Mouse (Mus musculus) heart, adult 11 months (tissue): Measurements from ENCODE around the gene Tlcd1.
A peak's percentile ranks its signal among the peaks of the same experiment; 100 is the strongest.

Experiments used
- DNase-seq: peaks from one replicate; pipeline ENCODE4 v3.0.0; 2022

Gene Tlcd1

DNA sequence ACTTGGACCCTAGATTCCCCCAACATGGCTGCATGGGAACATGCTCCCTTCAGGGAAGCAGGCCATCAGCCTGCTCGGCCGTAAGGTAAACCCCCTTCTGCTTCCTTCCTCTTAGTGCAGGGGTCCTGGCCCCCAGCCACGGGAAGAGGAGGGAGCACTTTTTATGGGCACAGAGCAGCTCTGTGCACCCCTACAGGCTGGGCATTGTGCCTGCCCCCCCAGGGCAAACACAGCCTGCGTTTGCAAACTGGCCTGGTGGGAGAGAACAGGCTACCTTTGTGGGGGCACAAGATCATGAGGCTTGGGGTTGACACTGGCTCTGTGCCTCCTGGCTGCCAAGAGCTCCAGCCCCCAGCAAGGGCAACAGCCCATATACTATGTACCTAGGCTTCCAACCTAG, 14.5 kb upstream of the Tlcd1 start:
- DNase-seq, result peak; percentile 89

DNA sequence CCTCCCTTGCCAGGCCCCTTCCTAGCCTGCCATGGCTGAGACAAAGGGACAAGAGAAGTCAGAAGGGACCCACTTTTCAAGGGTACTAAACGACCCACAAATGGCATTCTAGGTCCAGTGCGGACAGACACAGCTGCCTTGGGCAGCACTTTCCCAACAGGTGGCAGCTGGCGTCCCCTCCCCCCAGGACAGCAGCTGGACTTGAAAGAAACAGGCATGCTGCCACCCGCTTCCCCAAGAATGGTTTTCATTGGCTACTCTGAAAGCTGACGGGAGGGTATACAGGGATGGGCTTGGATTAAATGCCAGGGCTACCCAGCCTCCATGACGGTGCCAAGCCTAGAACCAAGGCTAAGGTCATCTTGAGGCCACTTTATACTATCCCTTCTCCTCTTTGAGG, 14.0 kb upstream of the Tlcd1 start:
- peak; percentile 91 for DNase-seq

DNA sequence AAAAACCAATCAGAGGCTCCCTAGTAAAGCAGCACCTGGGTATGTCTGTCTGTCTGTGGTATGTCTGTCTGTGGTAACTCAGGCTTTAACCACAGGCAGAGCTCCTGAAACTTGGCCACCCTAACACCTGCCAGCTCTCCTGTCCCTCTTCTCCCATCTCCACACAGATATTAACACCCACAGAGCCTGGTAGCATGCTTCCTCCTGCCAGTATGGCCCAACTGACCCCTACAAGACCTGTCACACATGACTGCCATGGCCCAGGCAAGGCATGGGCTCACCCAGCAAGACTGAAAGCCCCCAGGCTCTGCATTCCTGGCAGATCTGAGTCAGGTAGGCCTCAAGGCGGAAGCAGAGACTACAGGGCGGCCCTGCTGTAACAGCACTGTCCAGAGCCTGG, 13.5 kb upstream of the Tlcd1 start:
- peak; percentile 94 for DNase-seq

DNA sequence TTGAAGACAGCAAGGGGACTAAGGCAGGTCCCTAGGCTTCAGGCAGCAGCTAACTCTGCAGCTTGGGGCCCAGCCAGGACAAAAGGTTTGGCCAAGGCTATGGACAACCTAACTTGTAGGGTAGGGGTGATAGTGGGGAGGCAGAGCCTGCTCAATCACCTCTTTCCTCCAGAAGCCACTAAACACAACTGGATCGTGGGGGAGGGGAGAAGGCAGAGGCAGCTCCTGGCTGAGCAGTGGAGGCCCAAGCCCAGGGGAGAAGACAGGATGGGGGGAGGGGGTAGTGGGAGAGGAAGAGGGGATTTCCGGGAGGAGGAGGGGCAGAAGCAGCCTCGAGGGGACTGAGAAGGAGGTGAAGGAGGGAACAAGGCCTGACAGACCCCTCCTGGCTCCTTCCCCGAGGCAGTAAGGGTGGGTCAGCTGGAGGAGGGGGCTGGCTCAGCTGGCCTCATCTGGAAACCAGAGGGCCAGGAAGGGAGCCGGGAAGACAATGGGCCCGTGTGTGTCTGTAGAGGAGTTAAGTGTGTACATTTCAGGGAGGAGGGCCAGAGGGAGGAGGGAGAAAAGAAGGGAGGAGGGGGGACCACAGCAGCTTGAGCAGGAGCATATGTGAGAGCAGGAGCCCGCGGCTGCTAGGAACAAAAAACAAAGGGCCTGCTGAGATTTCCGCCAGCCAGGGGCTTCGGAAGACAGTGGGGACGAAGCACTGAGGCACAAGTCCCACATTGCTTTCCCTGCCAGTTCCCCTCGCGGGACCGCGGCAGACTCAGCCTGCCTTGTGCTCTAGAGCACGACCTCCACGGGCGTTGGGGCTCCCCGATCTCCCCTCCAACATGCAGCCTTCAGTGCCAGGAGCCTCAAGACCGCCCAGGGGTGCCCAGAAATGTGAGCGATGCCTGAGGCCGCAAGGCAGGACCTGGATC, 12.6 kb upstream of the Tlcd1 start:
- peak; percentile 98 for DNase-seq

DNA sequence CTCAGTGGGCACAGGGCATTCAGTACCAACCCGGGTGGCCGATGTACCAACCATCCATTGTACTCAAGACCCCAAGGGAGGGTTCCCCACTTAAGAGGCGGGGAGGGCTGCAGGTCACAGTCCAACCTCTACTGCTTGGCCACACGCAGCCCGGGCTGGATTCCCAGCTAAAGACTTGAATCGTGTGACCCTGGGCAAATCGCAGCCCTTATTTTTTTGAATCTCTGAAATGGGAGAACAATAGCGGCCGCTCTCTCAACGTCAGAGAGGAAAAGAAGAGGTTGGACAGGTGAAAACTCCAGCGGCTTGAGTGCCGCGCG, 11.9 kb upstream of the Tlcd1 start:
- DNase-seq, result peak; percentile 94

DNA sequence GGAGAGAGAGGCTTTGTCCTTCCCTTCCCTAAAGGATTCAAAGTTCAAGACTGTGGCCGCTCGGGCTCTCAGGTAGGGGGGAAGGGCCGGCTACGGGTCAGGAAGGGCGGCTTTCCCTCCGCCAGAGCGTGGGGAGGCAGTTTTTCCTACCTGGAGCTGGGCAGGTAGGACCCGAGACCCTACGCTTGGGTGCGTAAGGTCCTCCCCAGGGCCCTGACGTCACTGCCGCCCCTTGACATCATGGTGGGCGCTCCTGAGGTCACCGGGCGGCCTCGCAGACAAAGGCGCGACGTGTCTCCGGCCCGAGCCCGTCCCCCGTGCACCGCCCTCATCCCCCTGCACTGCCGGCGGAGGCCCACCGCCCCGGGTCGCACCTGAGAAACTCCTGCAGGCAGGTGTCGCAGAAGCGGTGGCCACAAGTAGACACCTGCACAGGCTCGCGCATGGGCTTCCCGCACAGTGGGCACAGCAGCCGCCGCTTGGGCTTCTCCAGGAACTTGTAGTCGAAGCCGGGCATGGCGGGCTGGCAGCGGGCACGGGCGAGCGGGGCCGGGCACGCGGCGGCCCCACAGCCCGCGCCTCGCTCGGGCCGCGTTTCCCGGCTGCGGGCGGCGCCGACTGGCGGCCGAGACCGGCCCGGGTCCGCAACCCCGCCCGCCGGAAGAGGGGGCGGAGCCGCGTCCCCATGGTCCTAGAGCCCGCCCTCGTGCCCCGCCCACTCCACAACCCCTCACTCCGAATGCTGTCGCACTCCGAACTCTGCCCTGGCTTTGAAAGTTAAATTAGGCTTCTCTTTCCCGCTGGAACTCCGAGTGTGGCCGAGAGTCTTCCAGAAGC, 11.4 kb upstream of the Tlcd1 start, which contains the start of gene Traf4:
Gene Traf4, minus strand, starts transcription at position 666 of the 837 bp plus-strand sequence.
- peak; percentile 99 for DNase-seq

DNA sequence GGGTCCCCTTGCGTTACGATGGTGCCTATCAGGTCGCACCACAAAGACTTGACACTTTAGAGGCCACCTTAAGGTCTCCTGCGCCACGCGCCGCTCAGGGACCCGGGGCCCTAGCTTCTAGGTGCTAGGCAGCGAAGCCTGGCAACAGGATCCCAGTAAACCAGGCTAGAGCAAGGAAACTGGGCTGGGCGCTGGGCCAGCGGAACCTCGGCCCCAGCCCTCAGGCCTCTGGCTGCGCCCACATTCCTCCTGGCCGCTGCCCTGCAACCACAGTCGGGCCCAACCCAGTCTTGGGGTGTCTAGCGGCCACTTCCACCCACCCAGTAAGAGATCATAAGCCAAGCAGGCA, 10.8 kb upstream of the Tlcd1 start:
- no peak for DNase-seq

DNA sequence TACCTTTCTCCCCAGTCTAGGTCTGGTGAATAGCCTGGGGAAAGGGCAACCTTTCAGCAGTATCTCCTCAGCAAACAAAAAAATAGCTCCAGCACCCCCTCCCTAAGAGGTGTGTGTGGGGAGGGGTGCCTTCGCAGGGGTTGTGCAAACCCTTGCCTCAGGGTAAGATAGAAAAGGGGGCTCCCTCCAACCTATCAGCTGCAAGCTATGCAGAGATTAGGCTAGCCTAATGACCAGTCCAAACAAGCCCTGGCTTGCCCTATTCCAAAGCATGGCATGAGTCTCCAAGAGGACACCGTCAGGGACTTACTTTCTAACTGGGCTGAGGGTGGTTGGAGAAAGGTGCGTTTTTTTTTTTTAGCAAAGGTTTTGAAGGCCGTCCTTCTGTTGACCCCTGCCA, 10.3 kb upstream of the Tlcd1 start:
- peak; percentile 85 for DNase-seq

DNA sequence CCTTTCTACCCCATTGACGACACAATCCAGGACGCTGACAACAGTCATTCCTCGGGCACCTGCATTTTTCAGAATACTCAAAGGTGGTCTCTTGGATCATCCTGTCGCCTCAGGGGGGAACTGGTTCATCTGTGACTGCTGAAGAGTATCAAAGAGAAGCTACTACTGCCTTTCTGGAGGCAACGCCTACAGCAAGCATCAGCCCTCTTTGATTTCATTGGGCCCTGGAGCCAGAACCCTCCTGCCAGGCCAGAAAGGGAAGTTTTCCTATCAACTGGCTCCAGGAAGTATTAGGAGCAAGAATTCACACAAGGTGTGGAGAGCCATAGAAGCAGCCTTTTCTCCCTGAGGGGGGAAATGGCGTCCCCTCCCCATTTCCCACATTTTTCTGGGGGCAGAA, 9.9 kb upstream of the Tlcd1 start:
- DNase-seq, result no peak

DNA sequence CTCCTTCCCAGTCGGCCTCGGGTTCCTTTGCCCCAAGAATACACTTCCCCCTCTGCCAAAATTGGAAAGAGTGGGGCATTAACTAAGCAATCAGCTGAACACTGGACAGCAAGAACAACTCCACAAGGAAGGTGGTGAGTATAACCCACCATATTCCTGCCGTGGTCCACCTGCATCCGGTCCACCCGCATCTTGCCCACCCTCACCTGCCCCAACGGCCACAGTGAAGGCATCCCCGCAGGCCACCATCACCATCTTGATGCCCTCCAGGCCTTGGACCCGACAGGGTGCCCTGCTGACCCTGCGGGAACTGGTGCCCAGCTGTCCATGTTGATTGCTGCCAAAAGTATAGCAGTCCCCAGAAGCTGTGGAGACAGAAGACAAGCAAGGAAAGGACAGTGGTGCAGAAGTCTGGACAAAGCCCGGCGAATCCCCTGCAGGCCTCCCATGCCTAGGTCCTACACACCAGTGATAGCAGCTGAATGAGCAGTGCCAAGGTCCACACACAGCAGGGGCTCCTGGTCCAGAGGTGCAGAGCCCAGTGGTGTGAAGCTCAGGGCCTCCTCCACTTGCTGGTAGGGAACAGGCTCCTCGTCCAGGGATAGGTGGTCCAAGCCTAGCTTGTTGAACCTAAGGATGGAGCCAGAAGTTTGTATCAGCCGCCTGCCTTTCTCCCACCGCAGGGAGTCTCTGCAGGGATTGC, 9.1 kb upstream of the Tlcd1 start:
- DNase-seq, result peak; percentile 88

DNA sequence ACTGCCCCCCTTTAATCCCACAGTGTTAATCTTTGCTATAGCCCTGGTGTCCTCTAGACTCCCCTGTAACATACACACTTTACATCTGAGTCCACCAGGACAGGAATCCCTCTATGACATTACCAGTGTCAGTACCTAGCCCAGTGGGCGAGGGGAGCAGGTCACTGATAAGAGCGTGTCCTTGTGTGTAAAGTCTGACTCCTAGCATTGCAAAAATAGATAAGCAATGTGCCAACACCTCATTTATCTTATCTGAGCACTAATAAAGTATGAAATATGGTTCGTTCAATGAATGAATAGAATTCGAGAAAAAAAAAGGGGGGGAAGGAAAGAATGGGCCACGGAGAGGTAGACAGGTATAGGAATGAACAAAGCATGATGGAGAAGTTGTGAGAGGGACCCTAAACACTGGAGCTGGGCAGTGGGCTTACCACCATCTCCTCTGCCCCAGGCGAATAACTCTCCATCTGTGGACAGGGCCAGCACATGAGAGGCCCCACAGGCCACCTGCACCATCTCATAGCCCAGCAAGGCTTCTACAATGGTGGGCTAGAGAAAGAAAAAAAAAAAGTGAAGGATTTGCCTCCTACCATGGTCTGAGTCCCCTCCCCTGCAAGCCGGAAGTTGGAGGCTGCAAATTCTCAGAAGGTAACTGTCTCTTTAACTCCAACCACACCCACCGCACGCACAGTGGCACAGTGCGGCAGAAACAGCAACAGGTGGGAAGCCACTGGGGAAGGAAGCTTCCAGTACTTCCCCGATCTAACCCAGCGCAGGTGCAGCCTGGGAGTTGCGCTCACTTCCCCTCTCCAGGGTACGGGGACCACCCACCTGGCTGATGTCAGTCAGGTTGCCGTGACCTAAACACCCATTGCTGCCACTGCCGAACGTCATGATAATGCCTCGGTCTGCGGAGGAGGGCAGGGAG, 7.7 kb upstream of the Tlcd1 start:
- DNase-seq, result no peak

DNA sequence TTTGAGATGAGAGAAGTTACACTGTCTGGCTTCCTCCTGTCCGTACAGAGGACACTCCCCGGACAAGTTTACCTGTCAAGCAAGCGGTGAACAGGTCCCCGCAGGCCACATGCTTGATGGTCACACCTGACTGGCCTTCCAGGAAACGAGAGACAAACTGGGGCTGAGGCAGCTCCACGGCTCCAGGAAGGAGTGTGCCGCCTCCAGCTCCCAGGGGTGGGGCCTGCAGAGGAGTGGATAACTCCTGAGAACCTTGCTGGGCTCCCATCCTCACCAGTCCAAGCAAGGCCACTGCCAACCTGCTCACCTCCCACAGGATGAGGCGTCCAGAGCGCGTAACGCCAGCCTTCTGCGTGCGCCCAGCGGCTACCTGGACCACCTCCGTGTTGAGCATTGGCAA, 6.2 kb upstream of the Tlcd1 start:
- DNase-seq, result peak; percentile 87

DNA sequence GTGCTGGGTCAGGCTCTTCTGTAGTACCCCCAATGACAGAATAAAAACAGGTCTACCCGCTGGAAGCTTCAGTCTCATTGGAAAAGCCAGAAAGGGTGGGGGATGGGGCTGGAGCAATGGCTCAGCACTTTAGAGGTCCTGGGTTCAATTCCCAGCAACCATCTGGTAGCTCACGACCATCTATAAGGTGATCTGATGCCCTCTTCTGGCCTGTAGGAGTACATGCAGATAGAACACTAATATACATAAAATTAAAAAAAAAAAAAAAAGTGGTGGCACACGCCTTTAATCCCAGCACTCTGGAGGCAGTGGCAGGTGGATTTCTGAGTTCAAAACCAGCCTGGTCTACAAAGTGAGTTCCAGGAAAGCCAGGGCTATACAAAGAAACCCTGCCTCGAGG, 5.2 kb upstream of the Tlcd1 start:
- DNase-seq, result no peak

DNA sequence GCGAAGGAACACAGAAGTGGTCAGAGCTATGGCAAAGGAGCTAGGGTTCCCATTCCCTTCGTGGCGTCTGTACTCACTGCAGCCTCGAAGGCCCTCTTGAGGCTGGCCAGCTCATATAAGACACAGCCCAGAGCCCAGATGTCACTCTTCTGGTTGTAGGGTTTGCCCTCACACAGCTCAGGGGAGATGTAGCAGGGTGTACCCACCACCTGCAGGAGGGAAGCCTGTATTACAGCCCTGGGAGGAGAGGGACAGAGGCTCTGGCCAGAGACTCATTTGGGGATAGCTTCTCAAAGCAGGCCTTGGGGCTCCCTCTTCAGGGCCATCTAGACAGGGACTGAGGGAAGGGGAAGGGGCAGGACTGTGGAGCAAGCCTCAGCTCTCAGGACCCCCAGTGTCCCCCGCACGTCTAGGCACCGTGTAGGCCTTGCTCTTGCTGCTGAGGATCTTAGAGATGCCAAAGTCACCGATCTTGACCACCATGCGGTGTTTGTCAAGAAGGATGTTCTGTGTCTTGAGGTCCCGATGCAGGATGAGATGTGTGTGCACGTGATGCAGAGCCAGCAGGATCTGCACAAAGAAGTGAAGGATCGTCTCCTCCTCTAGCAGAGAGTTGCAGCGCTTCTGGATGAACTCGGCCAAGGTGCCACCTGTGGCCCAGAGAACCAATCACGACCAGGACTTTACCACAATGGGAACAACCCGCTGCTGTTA, 4.3 kb upstream of the Tlcd1 start:
- DNase-seq, result peak; percentile 87

DNA sequence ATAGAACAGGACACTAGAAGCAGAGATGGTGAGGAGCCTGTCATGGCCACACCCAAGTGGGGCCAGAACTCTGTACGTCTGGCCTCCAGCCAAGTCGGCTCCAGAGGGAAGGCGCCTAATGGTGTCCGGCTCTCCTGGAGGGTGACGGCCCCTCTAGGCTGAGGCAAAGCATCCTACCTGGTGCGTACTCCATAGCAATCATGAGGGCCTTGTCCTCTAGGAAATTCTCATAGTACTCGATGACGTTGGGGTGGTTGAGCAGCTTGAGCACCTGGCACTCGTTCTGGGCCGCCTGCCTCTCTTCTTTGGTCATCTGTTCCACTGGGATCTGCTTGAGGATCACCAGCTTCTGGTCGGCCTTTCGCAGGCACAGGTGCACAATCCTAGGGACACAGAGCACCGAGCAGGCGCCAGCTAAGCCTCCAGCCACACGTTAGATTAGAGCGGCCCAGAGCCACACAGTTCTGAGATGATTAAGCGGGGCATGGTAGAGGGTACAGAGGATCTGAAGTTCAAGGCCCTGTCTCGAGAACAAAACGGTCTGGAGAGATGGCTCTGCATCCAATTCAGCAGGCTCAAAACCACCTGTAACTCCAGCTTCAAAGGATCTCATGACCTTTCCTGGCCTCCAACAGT, 3.6 kb upstream of the Tlcd1 start:
- DNase-seq, result peak; percentile 91

DNA sequence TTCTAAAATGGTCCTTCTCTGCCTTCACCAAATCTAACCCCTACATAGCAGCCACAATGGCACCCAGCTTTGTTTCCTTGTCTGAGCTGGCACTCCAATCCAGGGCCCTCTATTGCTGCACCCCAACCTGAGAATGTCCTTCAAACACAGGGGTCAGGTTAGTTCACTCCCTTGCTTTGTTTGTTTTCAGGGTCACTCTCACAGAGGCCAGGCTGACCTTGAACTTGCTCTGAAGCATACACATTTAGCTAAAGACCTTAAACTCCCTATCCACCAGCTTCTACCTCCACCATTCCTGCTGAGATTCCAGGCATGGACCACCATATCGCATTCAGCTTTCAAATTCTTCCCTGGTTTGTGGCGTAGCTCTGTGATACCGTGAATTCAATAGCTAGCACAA, 2.0 kb upstream of the Tlcd1 start:
- no peak for DNase-seq

DNA sequence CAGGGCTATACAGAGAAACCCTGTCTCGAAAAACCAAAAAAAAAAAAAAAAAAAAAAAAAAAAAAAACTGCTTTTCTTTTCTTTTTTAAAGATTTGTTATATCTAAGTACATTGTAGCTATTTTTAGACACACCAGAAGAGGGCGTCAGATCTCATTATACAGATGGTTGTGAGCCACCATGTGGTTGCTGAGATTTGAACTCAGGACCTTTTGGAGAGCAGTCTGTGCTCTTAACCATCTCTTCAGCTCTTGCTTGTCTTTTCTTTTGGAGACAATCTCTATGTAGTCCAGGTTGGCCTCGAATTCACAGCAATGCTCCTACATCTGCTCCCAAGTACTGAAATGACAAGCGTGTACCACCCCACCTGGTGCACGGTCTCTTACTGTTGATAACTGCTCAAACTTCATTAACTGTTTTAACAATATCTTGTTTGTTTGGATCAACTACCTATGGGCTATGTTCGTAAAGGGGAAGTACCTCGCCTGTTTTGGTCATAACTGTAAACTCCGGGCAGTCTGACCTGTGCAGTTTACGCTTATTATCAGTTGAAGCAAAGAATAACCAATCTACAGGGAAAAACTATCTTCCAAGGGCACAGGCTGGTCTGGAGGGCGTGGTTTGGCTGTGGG, 625 bp upstream of the Tlcd1 start:
- no peak for DNase-seq

DNA sequence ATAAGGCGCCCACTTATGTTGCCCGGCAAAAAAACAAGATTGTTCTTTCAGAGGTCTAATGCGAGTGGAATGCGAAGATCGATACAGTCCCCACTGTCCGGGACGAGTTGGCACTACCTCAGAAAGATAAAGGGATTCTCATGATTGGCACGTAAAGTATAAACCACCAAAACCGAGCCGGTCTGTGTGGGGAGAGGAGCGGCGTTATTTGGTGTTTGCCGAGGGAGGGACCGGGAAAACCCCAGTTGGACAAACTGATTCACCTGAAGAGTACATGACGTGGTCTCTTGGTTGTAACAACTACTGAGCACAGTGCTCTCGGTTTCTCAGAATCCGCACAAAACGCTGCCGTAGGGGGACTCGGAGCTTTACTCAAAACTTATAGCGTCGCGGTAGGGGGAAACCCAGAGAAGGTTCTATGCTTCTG, 407 bp downstream of the Tlcd1 start:
- peak; percentile 93 for DNase-seq

DNA sequence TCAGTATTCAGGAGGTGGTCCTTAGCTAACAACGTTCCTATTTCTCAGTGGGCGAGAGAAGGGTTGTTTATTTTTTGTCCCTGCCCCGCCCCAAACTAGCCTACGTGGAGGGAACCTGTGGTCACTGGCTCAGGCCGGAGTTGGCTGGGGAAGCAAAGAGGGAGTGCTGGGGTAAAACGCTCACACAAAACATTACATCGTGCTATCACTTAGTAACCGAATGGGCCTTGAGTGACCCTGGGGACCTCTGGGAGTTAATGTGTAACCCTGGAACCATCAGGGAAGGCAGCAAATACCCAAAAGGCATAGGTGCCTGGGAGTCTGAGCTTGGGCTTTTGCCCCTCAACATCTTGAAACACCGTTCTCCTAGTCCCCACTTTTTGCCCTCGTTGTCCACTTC, 926 bp downstream of the Tlcd1 start:
- peak; percentile 96 for DNase-seq
